Mouse (Mus musculus): ENCODE data around the gene Usp39. TPM values are rescaled to one million over a fixed set of nuclear protein-coding genes. Genes with fewer than 3 reads are reported as not detected.

The Usp39 gene
- polyA plus RNA-seq, 1 experiment from 2014 or later, result 113 TPM

DNA sequence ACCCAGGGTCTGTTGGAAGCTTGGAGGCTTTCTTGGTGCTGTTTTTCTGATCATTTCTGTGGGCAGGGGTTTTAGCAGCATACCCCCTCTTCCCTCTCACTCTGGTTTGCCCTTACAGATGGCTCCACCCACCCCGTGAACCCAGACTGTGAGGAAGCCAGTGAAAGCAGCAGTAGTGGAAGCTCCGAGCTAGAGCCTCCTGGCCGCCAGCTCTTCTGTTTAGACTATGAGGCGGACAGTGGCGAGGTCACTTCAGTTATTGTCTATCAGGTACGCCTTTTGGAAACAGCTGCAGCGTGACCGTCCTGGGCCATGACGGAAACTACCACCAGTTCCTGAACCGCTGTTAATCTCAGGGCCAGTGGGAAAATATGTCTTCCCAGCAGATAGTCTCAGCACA, 3.4 kb upstream of the Usp39 start:
- H3K9me3 ChIP-seq (ENCODE audit: control insufficient read depth, low read length), result no peaks in the 10 kb centered on the region
- H3K27ac ChIP-seq (ENCODE audit: low read depth, low read length), result no peak overlapping the region
- H3K4me1 ChIP-seq (replicated peaks; ENCODE audit: control insufficient read depth, insufficient read depth, low read length), result peaks cover 6% of the 10 kb centered on the region; the same call in 1 of the 2 replicates
- 81% methylated on average over 10 of the region's 10 CpGs for WGBS
- DNase-seq (ENCODE audit: low spot score), result no peak
- peaks cover 6% of the 10 kb centered on the region; the same call in 1 of the 2 replicates for H3K36me3 ChIP-seq (ENCODE audit: control insufficient read depth, insufficient read depth, low read length)
- H3K4me3 ChIP-seq (ENCODE audit: low read depth, low read length), result no peak overlapping the region
- no peak overlapping the region for H3K9ac ChIP-seq (ENCODE audit: low read length)
- no peak for ATAC-seq (replicated peaks; ENCODE audit: low FRiP score)
- no peaks in the 10 kb centered on the region for H3K27me3 ChIP-seq (ENCODE audit: control insufficient read depth, insufficient read depth, low read length)
- peak overlapping the region; percentile 89; the same call in 1 of the 2 replicates for H3K4me2 ChIP-seq (ENCODE audit: low read depth, low read length, severe bottlenecking)

DNA sequence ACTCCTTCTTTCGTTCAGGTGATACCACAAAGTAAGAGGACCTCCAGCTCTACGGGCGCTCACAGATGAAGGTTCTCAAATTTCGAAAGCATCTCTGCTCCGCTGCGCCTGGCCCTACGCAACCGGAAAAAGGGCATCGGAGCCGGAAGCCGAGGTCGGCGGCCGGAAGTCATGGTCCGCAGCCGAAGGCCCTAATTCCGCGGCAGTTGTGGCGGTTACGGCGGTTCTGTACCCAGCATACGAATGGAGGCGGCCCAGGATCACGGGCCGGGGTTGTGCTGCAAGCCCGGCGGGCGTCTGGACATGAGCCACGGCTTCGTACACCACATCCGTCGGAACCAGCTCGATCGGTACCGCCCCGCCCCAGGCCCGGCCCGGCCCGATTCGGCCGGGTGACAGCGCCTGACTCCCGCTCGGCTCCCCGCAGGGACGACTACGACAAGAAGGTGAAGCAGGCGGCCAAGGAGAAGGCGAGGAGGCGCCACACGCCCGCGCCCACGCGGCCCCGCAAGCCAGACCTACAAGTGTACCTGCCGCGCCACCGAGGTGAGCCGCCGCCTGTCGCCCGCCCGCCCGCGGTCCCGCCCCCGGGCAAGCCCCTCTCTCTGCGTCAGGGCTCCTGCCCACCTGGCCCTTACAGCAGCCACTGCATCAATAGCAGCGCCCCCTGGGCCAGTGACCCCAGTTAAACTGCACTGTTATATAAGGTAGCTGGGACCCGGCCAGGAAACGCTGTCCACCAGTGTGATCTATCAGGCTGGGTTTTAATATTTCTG, 2.4 kb upstream of the Usp39 start, which contains the start of gene 0610030E20Rik:
Gene 0610030E20Rik, plus strand, starts transcription at position 152 of the 776 bp plus-strand sequence.
- Histone ChIP-seq H3K27me3 (ENCODE audit: control insufficient read depth, insufficient read depth, low read length) (no peaks in the 10 kb centered on the region), H3K4me3 (ENCODE audit: low read depth, low read length) (peak within 1 kb of the TSS; percentile 92), H3K9ac (ENCODE audit: low read length) (peak within 1 kb of the TSS; percentile 88), H3K27ac (ENCODE audit: low read depth, low read length) (peak within 1 kb of the TSS; percentile 71), H3K4me2 (ENCODE audit: low read depth, low read length, severe bottlenecking) (peak within 1 kb of the TSS; percentile 89), H3K4me1 (replicated peaks; ENCODE audit: control insufficient read depth, insufficient read depth, low read length) (peaks cover 6% of the 10 kb centered on the region; the same call in 1 of the 2 replicates), H3K9me3 (ENCODE audit: control insufficient read depth, low read length) (no peaks in the 10 kb centered on the region), H3K36me3 (ENCODE audit: control insufficient read depth, insufficient read depth, low read length) (peaks cover 6% of the 10 kb centered on the region; the same call in 1 of the 2 replicates)
- ATAC-seq (replicated peaks; ENCODE audit: low FRiP score), result peak; percentile 78
- WGBS, result under 1% methylated on average over 70 of the region's 72 CpGs
- DNase-seq (ENCODE audit: low spot score), result peak; percentile 84

DNA sequence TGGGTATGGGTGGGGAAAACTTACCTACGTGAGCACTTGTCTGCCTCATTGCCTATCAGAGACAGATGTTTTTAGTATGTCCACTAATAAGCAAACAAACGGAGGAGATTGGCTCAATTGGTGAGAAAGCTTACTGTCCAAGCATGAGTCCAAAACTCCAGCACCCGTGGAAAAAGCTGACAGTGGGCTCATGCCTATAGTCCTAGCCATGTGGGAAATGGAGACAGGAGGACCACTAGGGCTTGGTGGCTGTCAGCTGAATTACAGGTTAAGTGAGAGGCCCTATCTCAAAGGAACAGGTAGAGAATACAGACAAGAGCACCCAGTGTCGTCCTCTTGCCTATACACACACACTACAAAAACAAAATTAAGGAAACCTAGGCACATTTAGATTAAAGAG, 1.3 kb upstream of the Usp39 start:
- no peak overlapping the region for H3K4me2 ChIP-seq (ENCODE audit: low read depth, low read length, severe bottlenecking)
- DNase-seq (ENCODE audit: low spot score) (no peak), ATAC-seq (replicated peaks; ENCODE audit: low FRiP score) (no peak)
- no peaks in the 10 kb centered on the region for H3K9me3 ChIP-seq (ENCODE audit: control insufficient read depth, low read length)
- H3K36me3 ChIP-seq (ENCODE audit: control insufficient read depth, insufficient read depth, low read length), result peaks cover 6% of the 10 kb centered on the region; the same call in 1 of the 2 replicates
- H3K4me1 ChIP-seq (replicated peaks; ENCODE audit: control insufficient read depth, insufficient read depth, low read length), result peaks cover 4% of the 10 kb centered on the region; the same call in 1 of the 2 replicates
- no peaks in the 10 kb centered on the region for H3K27me3 ChIP-seq (ENCODE audit: control insufficient read depth, insufficient read depth, low read length)
- no peak overlapping the region for H3K9ac ChIP-seq (ENCODE audit: low read length)
- H3K27ac ChIP-seq (ENCODE audit: low read depth, low read length), result no peak overlapping the region
- 86% methylated on average over 4 of the region's 4 CpGs for WGBS
- H3K4me3 ChIP-seq (ENCODE audit: low read depth, low read length), result no peak overlapping the region

DNA sequence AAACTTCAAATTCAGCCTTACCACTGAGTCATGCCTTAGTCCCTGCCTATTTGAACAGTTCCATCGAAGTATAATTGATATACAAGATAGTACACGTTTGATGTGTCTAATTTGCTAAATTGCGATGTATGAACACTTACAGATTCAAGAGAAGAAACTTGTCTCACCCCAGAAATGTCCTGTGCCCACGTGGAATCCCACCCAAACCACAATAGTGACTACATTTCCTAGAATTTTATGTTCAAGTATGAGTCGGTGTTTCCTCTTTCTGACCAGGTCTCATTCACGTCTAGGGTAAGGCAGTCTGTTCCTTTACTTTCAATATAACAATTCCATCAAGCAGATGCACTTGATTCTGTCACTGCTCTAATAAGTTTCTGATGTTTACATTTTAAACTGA, 649 bp upstream of the Usp39 start:
- DNase-seq (ENCODE audit: low spot score) (no peak), ATAC-seq (replicated peaks; ENCODE audit: low FRiP score) (no peak)
- Histone ChIP-seq H3K4me3 (ENCODE audit: low read depth, low read length) (peak overlapping the region; percentile 83; the same call in 1 of the 2 replicates), H3K9me3 (ENCODE audit: control insufficient read depth, low read length) (no peaks in the 10 kb centered on the region), H3K27ac (ENCODE audit: low read depth, low read length) (no peak overlapping the region), H3K9ac (ENCODE audit: low read length) (peak overlapping the region; percentile 65; the same call in 1 of the 2 replicates), H3K4me2 (ENCODE audit: low read depth, low read length, severe bottlenecking) (peak overlapping the region; percentile 89), H3K4me1 (replicated peaks; ENCODE audit: control insufficient read depth, insufficient read depth, low read length) (peaks cover 4% of the 10 kb centered on the region; the same call in 1 of the 2 replicates), H3K27me3 (ENCODE audit: control insufficient read depth, insufficient read depth, low read length) (no peaks in the 10 kb centered on the region), H3K36me3 (ENCODE audit: control insufficient read depth, insufficient read depth, low read length) (peaks cover 6% of the 10 kb centered on the region; the same call in 1 of the 2 replicates)
- WGBS, result 60% methylated on average over 6 of the region's 6 CpGs

DNA sequence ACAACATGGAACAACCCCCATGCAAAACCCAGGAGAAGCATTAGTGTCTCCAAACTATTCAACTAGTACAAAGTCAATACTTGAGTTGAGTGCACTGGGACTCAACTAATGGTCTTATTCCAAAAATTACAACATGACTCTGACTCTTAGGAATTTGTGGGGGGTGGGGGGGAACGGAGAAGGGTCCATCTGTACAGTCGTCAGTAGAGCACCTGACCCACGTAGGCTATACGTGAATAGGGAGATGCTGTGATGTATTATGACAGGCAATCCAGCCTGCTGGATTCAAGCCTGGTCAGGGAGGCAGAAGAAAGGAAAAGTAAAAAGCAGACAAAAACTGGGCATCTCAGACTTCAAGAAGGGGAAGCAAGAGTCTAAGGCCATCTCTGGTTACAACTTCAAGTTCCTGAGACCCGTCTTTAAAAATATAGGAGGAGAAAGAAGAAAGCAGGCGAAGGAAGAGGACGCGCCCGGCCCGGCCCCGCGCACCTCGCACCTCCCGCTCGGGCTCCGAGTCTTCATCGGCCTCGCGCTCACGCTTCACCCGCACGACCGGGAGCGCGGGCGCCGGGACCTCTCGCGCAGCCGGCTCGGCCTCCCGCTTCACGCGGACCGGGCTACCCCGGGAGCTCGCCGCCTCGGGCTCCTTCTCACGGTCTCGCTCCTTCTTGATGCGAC, 449 bp downstream of the Usp39 start:
- WGBS, result under 1% methylated on average over 42 of the region's 42 CpGs
- H3K4me1 ChIP-seq (replicated peaks; ENCODE audit: control insufficient read depth, insufficient read depth, low read length), result peaks cover 4% of the 10 kb centered on the region; the same call in 1 of the 2 replicates

DNA sequence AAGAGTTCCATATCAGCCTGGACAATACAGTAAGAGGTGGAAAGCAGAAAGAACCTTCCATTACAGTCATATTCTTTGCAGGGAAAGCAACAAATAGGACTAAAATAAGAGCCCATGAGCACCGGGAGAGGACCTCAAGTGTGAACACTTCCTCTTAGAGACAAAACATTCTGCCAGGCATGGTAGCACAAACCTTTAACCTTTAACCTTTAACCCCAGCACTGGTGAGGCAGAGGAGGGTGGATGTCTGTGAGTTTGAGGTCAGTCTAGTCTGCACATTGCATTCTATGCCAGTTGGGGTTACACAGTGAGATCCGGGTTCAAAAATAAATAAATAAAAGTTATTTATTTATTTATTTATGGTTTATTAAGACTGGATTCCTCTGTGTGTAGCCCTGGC, 4.5 kb downstream of the Usp39 start:
- no peaks in the 10 kb centered on the region for H3K27me3 ChIP-seq (ENCODE audit: control insufficient read depth, insufficient read depth, low read length)
- no peak overlapping the region for H3K4me3 ChIP-seq (ENCODE audit: low read depth, low read length)
- DNase-seq (ENCODE audit: low spot score) (no peak), ATAC-seq (replicated peaks; ENCODE audit: low FRiP score) (no peak)
- H3K27ac ChIP-seq (ENCODE audit: low read depth, low read length), result no peak overlapping the region
- no peak overlapping the region for H3K9ac ChIP-seq (ENCODE audit: low read length)
- WGBS, result 79% methylated on average over 2 of the region's 2 CpGs
- H3K4me2 ChIP-seq (ENCODE audit: low read depth, low read length, severe bottlenecking), result no peak overlapping the region
- H3K36me3 ChIP-seq (ENCODE audit: control insufficient read depth, insufficient read depth, low read length), result peaks cover 6% of the 10 kb centered on the region
- no peaks in the 10 kb centered on the region for H3K9me3 ChIP-seq (ENCODE audit: control insufficient read depth, low read length)
- no peaks in the 10 kb centered on the region; the same call in 1 of the 2 replicates for H3K4me1 ChIP-seq (replicated peaks; ENCODE audit: control insufficient read depth, insufficient read depth, low read length)

More for the DNA sequence above, 449 bp downstream of the Usp39 start:
- peak overlapping the region; percentile 83 for H3K4me3 ChIP-seq (ENCODE audit: low read depth, low read length)
- H3K9me3 ChIP-seq (ENCODE audit: control insufficient read depth, low read length), result no peaks in the 10 kb centered on the region
- DNase-seq (ENCODE audit: low spot score), result no peak
- peak overlapping the region; percentile 89 for H3K4me2 ChIP-seq (ENCODE audit: low read depth, low read length, severe bottlenecking)
- 0 out of 2 replicates have a peak overlapping the region, but pooled peaks have one; percentile 42 for H3K27ac ChIP-seq (ENCODE audit: low read depth, low read length)
- peak; percentile 49; the same call in 1 of the 2 replicates for ATAC-seq (replicated peaks; ENCODE audit: low FRiP score)
- peaks cover 4% of the 10 kb centered on the region; the same call in 1 of the 2 replicates for H3K36me3 ChIP-seq (ENCODE audit: control insufficient read depth, insufficient read depth, low read length)
- H3K27me3 ChIP-seq (ENCODE audit: control insufficient read depth, insufficient read depth, low read length), result no peaks in the 10 kb centered on the region
- peak overlapping the region; percentile 89 for H3K9ac ChIP-seq (ENCODE audit: low read length)

DNA sequence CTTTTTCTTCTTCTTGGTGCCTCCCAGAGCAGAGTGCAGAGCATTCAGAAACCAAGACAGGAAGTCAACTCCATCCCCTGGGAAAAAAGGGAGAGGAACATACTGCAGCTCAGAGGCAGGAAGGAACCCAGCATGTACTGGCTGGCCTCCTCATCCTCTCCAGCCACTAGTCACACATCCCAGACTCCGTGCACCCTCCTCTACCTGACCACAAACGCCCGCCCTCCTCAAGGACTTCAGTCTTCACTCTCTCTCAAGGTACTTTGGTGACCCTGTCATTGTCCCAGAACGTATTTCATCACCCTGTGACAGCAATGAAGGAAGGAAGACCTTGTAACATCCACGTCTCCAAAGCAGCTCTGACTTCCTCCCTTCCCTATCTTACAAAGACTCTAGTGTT, 11.9 kb downstream of the Usp39 start:
- Histone ChIP-seq H3K36me3 (ENCODE audit: control insufficient read depth, insufficient read depth, low read length) (peaks cover 8% of the 10 kb centered on the region), H3K9me3 (ENCODE audit: control insufficient read depth, low read length) (no peaks in the 10 kb centered on the region), H3K4me1 (replicated peaks; ENCODE audit: control insufficient read depth, insufficient read depth, low read length) (no peaks in the 10 kb centered on the region), H3K4me3 (ENCODE audit: low read depth, low read length) (no peak overlapping the region), H3K4me2 (ENCODE audit: low read depth, low read length, severe bottlenecking) (no peak overlapping the region), H3K27me3 (ENCODE audit: control insufficient read depth, insufficient read depth, low read length) (no peaks in the 10 kb centered on the region), H3K9ac (ENCODE audit: low read length) (no peak overlapping the region), H3K27ac (ENCODE audit: low read depth, low read length) (no peak overlapping the region)
- DNase-seq (ENCODE audit: low spot score) (no peak), ATAC-seq (replicated peaks; ENCODE audit: low FRiP score) (no peak)
- WGBS, result 83% methylated on average over 5 of the region's 5 CpGs

DNA sequence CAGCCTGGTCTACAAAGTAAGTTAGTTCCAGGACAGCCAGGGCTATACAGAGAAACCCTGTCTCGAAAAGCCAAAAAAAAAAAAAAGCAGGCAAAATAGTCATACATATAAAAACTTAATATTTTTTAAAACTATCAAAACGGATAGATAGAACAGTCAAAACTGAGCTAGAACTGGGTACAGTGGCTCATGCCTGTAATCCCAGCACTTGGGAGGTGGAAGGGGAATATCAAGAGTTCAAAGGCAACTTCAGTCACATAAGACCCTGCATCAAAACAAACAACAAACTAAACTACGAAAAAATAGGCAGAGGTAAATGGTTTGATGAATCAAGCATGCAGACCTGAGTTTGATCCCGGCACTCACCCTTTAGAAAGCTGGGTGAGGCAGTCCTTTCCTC, 14.9 kb downstream of the Usp39 start:
- Histone ChIP-seq H3K9ac (ENCODE audit: low read length) (no peak overlapping the region), H3K27ac (ENCODE audit: low read depth, low read length) (no peak overlapping the region), H3K27me3 (ENCODE audit: control insufficient read depth, insufficient read depth, low read length) (no peaks in the 10 kb centered on the region), H3K9me3 (ENCODE audit: control insufficient read depth, low read length) (no peaks in the 10 kb centered on the region), H3K4me1 (replicated peaks; ENCODE audit: control insufficient read depth, insufficient read depth, low read length) (no peaks in the 10 kb centered on the region), H3K4me3 (ENCODE audit: low read depth, low read length) (no peak overlapping the region), H3K36me3 (ENCODE audit: control insufficient read depth, insufficient read depth, low read length) (peaks cover 4% of the 10 kb centered on the region; the same call in 1 of the 2 replicates), H3K4me2 (ENCODE audit: low read depth, low read length, severe bottlenecking) (no peak overlapping the region)
- DNase-seq (ENCODE audit: low spot score) (no peak), ATAC-seq (replicated peaks; ENCODE audit: low FRiP score) (no peak)
- 96% methylated on average over 4 of the region's 4 CpGs for WGBS
